Mouse (Mus musculus) NIH3T3 (cell line): Measurements from ENCODE around the gene Ncstn.

Experiments used
- DNase-seq: peaks from one replicate; pipeline ENCODE4 v3.0.0-alpha.2; 2012; ENCODE audit warnings: low read depth

The Ncstn gene

DNA sequence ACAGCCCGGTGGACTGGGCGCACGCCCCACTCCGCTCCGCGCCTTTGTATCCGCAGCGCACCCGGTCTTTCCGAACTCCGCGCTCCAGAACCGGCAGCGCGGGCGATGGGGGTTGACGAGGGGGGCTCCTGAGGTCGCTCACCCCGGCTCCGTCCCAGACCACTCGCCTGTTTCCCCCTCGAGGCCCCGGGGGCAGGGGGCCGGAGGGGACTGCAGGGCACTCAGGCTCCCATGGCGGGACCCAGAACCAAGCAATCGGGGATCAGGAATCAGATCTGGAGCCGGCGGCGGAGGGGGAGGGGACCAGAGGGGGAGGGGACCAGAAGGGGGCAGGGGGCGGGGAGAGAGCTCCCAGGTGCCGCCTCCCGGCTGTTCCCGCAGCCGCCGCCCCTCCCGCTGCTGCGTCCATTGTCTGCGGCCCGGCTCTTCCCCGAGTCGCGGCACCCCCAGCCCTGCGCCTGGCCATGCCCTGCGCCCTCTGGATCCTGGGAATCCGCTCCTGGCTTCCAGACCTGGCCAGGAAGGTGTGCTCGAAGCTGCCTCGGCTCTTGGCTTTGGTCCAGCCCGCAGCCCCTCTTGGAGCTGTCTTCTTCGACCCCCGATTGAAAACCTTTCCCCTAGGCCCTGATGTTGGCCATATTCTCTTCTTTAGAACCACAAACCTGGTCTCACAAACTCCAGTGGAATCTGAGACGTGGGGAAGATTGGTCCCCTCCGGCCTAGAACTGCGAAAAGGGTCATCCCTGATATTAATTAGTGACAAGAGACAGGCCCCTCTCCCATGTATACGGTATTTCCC is 55.4 kb downstream of the Ncstn start:
- peak; percentile 96 for DNase-seq

GRCm38 (mm10) chr1:172026201-172026901 is 56.2 kb downstream of the Ncstn start:
- peak; percentile 47 for DNase-seq

GRCm38 (mm10) chr1:172025201-172025904 is 57.2 kb downstream of the Ncstn start:
- DNase-seq = no peak

- DNase-seq = no peak
These were observed 58.3 kb downstream of the Ncstn start for GRCm38 (mm10) chr1:172024140-172024895.

- no peak for DNase-seq
These were observed 62.6 kb downstream of the Ncstn start for GRCm38 (mm10) chr1:172019863-172020521.

DNA sequence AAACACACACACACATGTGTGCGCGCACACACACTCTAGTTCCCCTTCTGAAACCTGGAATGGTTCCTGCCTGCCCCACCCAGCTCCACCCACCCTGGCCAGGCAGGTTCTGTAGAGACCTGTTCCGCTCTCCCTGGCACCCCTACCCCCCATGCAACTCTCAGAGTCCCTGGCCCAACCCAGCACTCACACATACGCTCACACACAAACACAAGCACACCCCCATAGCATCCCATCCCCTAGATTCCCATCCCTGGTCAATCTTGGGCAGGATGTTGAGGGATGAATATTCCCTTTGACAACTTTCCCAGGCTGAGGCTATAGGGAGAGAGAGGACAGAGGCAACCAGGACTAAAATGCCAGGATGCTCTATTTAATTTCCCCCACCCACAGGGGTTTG is 63.3 kb downstream of the Ncstn start:
- peak; percentile 64 for DNase-seq

DNA sequence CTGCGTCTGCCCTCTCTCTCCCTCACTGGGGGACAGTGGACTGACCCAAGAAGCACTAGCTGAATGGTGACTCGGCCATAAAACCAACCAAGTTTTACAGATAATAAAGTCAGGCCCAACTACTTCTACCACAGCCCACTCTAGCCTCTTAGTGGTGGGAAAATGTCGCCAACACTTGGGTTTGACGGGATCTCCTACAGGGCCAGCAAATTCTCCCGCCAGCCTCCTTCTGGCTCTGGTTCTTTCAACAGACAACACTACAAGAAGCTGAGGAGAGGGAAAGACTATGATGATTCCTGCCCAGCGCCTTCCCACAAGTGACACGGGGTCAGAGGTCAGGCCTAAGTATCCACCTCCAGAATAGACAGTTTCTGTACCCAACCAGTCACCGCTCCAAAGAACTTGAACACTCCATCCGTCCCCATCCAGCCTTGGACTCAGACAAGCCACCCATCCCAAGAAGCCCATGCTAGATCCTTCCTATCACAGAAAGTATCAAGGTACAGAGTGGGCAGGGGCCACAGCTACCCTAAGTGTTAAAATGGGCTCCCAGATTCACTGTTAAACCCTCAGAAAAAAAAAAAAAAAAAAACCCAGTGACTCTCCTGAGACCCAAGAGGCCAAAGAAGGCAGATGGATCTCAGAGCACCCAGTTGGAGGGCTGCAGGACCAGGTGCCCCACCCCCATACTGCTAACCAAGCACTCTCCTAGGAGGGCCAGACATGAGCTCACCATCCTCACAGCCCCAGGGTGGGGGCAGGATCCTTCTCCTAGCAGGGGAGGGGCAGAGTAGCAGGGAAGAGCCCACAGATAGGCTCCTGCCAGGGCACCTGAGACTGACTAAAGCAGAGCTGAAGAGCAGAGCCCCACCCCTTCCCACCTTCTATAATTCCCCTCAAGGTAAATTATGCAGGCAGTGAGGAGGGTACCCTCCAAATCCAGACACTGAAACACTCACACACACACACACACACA is 64.0 kb downstream of the Ncstn start:
- DNase-seq = no peak

DNA sequence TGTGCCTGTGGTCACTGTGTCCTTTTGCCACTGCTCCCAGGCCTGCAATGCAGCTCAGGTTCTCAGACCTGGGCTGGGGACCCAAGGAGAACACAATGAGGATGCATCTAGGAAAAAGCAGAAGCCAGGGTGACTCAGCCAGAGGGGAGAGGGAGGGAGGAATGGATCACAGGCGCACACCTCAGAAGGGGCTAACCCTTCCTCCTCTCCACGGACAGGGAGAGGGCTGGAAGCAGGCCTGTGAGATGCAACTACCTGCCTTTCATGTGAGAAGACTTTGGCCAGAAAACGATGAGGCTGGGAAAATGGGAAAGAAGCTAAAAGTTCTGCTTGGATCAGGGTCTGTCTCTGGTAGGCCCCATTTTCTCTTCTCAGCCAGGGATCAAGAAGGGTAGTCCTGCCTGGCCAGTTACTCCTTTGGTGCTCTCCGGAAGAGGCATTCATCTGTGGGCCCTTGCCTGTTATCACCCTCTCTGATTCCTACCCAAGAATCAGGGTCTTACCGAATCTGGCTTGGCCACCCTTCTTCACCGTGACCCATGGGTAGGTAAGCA is 65.0 kb downstream of the Ncstn start:
- DNase-seq = no peak

DNA sequence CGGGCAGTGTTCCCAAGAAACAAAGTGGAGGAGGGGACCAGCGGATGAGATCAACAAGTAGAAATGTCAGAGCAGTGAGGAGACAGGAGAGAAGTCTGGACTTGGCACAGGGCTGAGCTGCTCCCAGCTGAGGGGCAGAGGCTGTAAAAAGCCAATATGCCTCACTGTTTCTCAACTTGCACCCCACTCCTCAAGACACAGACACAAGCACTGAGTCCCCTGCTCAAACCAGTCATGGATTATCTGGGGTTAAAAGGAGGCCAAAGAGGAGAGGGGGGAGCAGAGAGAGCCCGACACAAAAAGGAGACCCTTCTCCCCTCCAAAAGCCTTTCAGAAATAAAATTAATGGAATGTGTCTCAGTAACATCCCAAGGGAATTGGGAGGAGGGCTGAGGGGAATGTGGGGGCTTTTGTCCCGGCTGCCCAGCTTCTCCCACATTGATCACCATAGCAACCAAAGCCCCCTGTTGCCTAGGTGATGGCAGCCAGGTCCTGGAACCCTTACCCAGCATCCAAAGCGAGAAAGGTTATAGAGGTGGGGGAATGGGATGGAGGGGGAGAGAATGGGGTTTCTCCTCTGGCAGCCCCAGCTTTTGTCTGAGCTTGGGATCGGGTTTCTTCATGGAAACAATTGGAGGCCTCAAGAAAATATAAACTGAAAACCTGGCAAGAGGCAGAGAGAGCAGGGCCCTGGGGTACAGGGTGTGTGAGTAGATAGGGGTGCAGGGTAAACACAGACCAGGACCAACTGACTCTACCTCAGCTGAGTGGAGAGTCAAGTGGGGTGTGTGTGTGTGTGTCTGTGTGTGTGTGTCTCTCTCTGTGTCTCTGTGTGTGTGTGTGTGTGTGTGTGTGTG is 65.7 kb downstream of the Ncstn start:
- no peak for DNase-seq

DNA sequence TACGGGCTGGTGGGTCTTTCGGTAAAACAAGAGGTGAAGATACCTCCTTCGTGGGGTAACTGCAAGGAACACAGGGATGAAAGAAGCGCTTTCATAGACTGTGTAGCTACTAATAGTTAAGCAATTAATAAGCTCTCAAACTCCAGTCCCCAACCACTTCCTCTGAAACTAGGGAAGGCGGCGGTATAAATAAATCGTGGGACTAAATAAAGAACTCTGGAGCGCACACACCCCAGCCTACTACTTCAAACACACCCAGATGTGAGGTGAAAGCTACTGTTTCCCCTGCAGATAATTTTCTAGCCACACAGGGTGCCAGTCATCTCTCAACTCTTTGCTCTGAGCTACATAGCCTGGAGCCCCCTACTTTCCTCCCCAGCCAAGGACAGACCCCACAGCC is 66.6 kb downstream of the Ncstn start:
- DNase-seq = no peak
